Mouse (Mus musculus) liver, adult (tissue): ENCODE measurements around the gene Dtnb.

ENCODE experiments used
- GATA4 ChIP-seq: IDR thresholded peaks from 2 replicates; pipeline ENCODE4 v1.6.1; 2014; ENCODE audit warnings: mild to moderate bottlenecking, low read length; ENCODE audit not compliant: insufficient replicate concordance

The Dtnb gene

DNA sequence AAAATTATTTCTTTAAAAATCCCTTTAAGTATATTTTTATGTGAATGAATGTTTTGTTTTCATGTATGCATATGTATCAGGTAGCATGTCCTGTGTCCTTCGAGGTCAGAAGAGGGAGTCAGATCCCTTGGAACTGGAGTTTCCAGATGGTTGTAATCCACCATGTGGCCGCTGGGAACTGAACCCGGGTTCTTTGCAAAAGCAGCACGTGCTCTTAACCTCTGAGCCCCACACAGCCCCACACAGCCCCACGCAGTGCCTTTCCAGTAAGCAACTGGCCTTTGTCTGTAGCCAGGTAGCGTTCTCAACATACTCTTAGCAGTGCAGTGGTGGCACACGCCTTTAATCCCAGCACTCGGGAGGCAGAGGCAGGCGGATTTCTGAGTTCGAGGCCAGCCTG, 9.4 kb upstream of the Dtnb start:
- no peak for TF ChIP-seq GATA4

- TF ChIP-seq GATA4, result no peak
These were observed 8.5 kb upstream of the Dtnb start for GRCm38 (mm10) chr12:3563659-3564058.

DNA sequence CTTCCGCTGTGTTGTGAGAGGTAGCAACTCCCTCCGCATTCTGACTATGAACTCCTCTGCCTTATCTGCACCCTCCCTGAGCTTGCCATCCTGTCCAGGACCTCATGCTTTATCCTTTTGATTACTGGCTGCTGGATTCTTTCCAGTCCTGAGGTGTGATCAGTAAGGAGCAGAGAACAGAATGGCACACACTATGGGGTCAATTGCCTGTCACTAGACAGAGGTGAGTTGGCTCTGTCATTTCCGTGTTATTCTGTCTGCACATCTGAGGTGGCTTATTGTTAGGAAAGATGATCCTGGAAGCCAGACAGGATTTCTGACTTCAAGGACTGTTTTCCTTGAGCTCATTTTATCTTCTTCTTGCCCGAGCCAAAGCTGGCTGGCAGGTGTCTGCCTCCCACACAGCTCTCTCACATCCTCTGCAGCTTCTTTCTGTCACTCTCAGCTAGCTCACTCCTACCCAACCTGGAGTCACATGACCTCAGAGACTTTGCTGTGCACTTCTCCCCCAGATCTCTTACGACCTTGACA, 3.7 kb upstream of the Dtnb start:
- TF ChIP-seq GATA4, result no peak

- no peak for TF ChIP-seq GATA4
These were observed 1.3 kb upstream of the Dtnb start for GRCm38 (mm10) chr12:3570711-3571400.

DNA sequence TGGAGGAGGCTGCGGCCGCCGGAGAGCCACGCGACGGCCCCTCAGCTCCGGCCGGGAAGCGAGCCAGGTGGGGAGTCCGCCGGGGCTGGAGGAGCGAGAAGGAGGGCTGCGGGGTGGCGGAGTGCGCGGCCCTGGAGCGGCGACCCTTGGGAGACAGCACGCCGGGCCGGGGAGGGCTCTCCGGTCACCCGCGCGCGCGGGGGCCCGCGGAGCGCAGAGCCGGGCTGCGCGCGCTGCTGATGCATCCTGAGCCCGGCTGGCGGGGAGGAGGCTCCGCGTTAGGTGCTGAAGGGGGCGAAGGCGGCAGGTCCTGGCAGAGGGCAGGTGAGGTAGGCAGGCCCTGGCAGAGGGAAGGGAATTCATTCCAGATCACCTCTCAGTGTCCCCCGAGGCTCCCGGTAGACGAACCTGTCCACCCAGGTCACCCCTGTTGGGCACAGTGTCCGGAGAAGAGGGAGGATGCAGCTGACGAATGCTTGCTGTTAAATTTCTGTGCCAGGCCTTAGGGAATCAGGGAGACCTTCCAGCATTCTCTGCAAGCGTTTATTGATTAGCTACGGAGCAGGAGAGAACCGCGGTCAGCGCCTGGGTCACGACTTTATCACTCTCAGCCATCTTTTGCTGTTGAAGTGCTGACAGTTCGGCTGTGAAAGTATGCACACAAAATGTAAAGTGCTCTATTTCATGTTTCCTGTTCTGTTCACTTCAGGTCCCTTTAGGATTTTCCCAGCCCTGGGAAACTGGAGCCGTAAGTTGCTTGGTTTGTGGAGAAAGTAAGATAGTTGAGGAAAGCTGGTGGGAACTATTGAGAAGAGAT, 608 bp downstream of the Dtnb start:
- TF ChIP-seq GATA4, result no peak

DNA sequence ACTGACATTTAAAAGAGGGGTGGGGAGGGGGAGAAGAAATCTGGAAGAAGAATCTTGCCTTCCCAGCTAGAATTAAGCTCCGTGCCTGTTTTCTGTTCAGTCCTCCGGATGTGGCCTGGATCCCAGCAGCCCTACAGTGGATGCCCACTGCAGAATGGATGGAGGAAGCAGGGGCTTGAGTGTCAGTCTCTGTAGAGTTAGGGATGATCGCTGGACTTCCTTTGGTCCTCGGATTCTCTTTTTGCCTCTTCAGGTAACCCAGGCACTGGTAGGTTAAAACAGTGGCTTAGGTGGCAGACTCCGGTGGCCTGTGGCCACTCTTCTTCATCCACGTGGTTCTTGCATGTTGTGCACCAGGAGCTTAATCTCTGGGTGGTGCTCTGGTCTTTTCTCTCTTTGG, 1.2 kb downstream of the Dtnb start:
- no peak for TF ChIP-seq GATA4

DNA sequence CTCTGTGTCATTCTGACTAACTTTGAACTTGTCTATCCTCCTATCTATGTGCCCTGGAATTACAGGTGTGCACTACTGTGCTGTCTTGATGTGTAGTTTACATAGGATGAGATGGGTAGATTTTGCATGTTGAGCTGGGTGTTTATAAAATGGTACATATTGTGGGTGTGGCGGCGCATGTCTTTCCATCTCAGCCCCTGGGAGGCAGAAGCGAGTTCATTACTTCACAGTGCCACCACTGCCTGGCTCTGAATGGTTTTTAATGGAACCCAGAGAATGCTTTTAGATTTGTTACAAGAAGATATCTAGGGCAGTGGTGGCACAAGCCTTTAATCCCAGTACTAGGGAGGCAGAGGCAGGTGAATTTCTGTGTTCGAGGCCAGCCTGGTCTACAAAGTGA, 2.5 kb downstream of the Dtnb start:
- TF ChIP-seq GATA4, result no peak

DNA sequence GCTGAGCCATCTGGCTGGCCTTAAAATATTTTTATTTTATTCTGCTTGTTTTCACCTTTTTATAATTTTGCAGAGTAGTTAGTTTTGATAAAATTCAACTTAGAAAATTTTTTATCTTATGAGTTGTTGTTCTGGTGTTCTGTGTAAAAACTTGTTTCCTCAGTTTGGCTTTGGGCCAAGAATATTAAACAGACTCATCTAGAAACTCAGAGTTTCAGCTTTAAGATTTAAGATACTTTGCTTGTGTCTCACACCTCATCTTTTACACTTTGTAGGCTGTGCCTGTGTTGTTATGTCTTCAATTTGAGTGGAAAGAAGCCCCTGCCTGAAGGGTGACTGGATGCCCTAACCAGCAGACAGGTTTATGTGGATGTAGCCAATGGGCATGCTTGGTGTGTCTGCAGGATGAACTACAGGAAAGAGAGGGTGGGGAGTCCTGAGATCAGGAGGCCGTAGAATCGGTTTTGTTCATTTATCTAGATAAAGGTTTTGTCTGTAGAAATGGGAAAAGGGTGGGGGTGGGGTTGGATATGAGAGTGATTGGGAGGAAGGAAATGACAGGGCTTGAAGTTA, 7.9 kb downstream of the Dtnb start:
- TF ChIP-seq GATA4, result no peak

GRCm38 (mm10) chr12:3582604-3583003, 10.4 kb downstream of the Dtnb start:
- no peak for TF ChIP-seq GATA4

GRCm38 (mm10) chr12:3585525-3585924, 13.3 kb downstream of the Dtnb start:
- TF ChIP-seq GATA4, result no peak

GRCm38 (mm10) chr12:3587010-3587409, 14.8 kb downstream of the Dtnb start:
- no peak for TF ChIP-seq GATA4

DNA sequence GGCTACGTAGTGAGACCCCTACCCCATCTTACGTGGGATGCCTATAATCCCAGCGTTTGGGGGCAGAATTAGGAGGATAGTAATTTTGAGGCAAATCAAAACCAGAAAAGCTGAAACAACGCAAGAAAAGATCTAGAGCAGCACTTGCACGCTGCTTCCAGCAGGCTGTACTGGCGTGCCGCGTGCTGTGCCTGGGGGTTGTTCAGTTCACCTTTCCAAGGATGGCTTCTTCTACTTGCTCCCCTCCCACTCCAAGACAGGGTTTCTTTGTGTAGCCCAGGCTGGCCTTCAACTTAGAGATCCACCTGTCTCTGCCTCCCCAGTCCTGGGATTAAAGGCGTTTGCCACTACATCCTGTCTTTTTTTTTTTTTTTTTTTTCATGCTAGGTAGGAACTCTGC, 17.9 kb downstream of the Dtnb start:
- TF ChIP-seq GATA4, result no peak

- no peak for TF ChIP-seq GATA4
These were observed 19.4 kb downstream of the Dtnb start for GRCm38 (mm10) chr12:3591595-3591994.

- TF ChIP-seq GATA4, result no peak
These were observed 30.6 kb downstream of the Dtnb start for GRCm38 (mm10) chr12:3602786-3603185.

GRCm38 (mm10) chr12:3606202-3606601, 34.0 kb downstream of the Dtnb start:
- no peak for TF ChIP-seq GATA4

GRCm38 (mm10) chr12:3609747-3610146, 37.6 kb downstream of the Dtnb start:
- TF ChIP-seq GATA4, result no peak

DNA sequence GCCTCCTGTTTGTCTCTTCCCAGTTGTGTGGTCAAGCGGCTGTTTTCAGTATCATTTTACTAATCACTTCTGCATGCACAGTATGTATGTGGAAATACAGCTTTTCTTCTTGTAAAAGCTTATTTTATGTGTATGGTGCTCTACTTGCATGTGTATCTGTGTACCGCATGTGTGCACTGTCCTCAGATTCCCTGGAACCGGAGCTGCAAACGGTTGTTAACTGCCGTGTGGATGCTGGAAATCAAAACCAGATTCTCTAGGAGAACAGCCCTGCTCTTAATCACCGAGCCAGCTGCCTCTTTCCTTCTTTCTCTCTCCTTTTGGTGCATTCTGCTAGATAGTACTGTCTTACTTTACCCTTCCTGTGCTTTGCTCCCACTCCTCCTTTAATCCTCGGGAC, 39.7 kb downstream of the Dtnb start:
- no peak for TF ChIP-seq GATA4

GRCm38 (mm10) chr12:3615041-3615440, 42.9 kb downstream of the Dtnb start:
- TF ChIP-seq GATA4, result no peak
